Mouse (Mus musculus) midbrain, embryonic 11.5 days (tissue): ENCODE measurements around the gene Olfr512. TPM values are rescaled to one million over a fixed set of nuclear protein-coding genes. Genes with fewer than 3 reads are reported as not detected.

Experiments
- ATAC-seq: fragments of 200-750 bp; cut with Nextera tagmentation; 2 replicates; pipeline ENCODE4 v1.8.0; 2017; ENCODE audit warnings: moderate TSS enrichment, moderate library complexity; ENCODE audit not compliant: low FRiP score
- DNase-seq: peaks from one replicate; pipeline ENCODE4 v3.0.0; 2015; ENCODE audit warnings: low spot score; ENCODE audit errors: missing footprints
- H3K27ac ChIP-seq: fragments of 300-500 bp; sonication (generic); 2 replicates; pipeline ENCODE4 v1.5.1; 2014; ENCODE audit warnings: low read depth, low read length
- H3K27me3 ChIP-seq: fragments of 300-500 bp; sonication (generic); 2 replicates; pipeline ENCODE4 v1.6.1; 2014; ENCODE audit warnings: mild to moderate bottlenecking, low read length, moderate library complexity, mixed read lengths; ENCODE audit not compliant: control insufficient read depth, insufficient read depth
- H3K36me3 ChIP-seq: fragments of 300-500 bp; sonication (generic); 2 replicates; pipeline ENCODE4 v1.6.1; 2014; ENCODE audit warnings: mild to moderate bottlenecking, low read length, moderate library complexity, mixed read lengths; ENCODE audit not compliant: control insufficient read depth, insufficient read depth
- H3K4me1 ChIP-seq: fragments of 300-500 bp; sonication (generic); 2 replicates; pipeline ENCODE4 v1.6.1; 2014; ENCODE audit warnings: low read length; ENCODE audit not compliant: control insufficient read depth, insufficient read depth
- H3K4me2 ChIP-seq: fragments of 300-500 bp; sonication (generic); 2 replicates; pipeline ENCODE4 v1.6.1; 2014; ENCODE audit warnings: mild to moderate bottlenecking, moderate library complexity
- H3K4me3 ChIP-seq: fragments of 300-500 bp; sonication (generic); 2 replicates; pipeline ENCODE4 v1.5.1; 2014; ENCODE audit warnings: low read depth, low read length
- H3K9ac ChIP-seq: fragments of 300-500 bp; sonication (generic); 2 replicates; pipeline ENCODE4 v1.6.1; 2014; ENCODE audit warnings: low read length
- H3K9me3 ChIP-seq: fragments of 300-500 bp; sonication (generic); 2 replicates; pipeline ENCODE4 v1.6.1; 2016; ENCODE audit warnings: low read length; ENCODE audit not compliant: control insufficient read depth
- WGBS: fragments of 180-500 bp; shearing (Covaris S2); extraction: QIAGEN DNeasy Blood & Tissue Kit; methylation state at CpG from one replicate; pipeline ENCODE4 v1.1.7; 2014; 5-methylcytosine and 5-hydroxymethylcytosine counted together
- polyA plus RNA-seq: library from polyadenylated mRNA; unstranded; fragments of >200 nt; fragmentation: Nextera tagmentation; extraction: Ambion mirVana; gene quantifications from 2 replicates; pipeline ENCODE4 v1.2.1, GENCODE M21; 2014

Olfr512 gene
- polyA plus RNA-seq = not detected in 2 replicates

GRCm38 (mm10) chr7:108713020-108713419, at the start of gene Olfr512:
TSS of gene Olfr512 (plus strand) at chr7:108713320.
- no peaks in the 10 kb centered on the region for H3K4me1 ChIP-seq
- no peak within 1 kb of the TSS for H3K4me3 ChIP-seq
- H3K27me3 ChIP-seq = no peaks in the 10 kb centered on the region
- DNase-seq (no peak), ATAC-seq (no peak)
- no peaks in the 10 kb centered on the region for H3K9me3 ChIP-seq
- no peak within 1 kb of the TSS for H3K4me2 ChIP-seq
- no peak within 1 kb of the TSS for H3K27ac ChIP-seq
- no peak within 1 kb of the TSS for H3K9ac ChIP-seq
- H3K36me3 ChIP-seq = no peaks in the 10 kb centered on the region

- H3K4me1 ChIP-seq = no peaks in the 10 kb centered on the region
- H3K36me3 ChIP-seq = no peaks in the 10 kb centered on the region
- no peaks in the 10 kb centered on the region for H3K9me3 ChIP-seq
- no peak within 1 kb of the TSS for H3K4me2 ChIP-seq
- 87% methylated on average over 1 of the region's 1 CpGs for WGBS
- no peaks in the 10 kb centered on the region for H3K27me3 ChIP-seq
- no peak for ATAC-seq
- H3K9ac ChIP-seq = no peak within 1 kb of the TSS
- no peak for DNase-seq
- no peak within 1 kb of the TSS for H3K27ac ChIP-seq
- H3K4me3 ChIP-seq = no peak within 1 kb of the TSS
Measured at GRCm38 (mm10) chr7:108666118-108666517, 47.0 kb upstream of the Olfr512 start, which contains the start of gene Olfr510. TSS of gene Olfr510 (plus strand) at chr7:108666418.

DNA sequence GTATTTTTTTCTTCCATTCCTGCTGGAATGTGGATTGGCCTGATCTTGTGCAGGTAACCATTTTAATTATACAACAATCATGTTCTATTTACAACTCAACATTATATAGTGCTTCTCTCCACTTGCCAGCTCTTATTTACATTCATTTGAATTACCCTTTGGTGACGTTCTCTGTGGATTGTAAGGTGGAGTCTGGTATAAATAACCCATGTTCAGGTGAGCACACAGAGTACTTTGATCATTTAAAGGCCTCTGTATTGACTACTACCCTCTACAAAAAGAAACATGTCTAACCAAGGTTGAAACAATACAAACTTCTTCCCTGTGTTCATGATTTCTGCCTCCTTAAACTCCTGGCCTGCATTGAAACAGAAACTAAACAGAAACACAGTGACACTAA, 42.1 kb upstream of the Olfr512 start:
- Histone ChIP-seq H3K4me1 (no peaks in the 10 kb centered on the region), H3K9ac (no peak overlapping the region), H3K36me3 (no peaks in the 10 kb centered on the region), H3K9me3 (no peaks in the 10 kb centered on the region), H3K4me3 (no peak overlapping the region), H3K27ac (no peak overlapping the region), H3K4me2 (no peak overlapping the region), H3K27me3 (no peaks in the 10 kb centered on the region)
- 76% methylated on average over 1 of the region's 1 CpGs for WGBS
- ATAC-seq (no peak), DNase-seq (no peak)

DNA sequence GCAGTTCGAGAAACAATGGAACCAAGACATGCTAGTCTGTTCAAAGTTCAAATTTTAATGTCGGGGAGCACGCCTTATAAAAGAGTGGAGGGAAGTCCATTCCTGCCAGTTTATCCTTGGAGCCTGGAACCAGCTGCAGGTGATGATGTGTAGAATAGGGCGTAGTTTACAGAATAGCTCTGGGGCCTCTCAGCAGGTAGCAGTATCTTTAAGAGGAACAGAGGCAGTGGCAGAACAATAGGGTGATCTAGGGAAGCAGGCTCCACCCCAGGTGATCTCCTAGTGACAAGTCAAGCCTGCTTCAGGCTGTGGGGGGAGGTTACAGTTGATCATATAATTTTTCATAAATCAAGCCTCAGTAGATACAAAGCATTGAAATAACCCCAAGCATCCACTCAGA, 34.2 kb upstream of the Olfr512 start:
- H3K27ac ChIP-seq = no peak overlapping the region
- H3K36me3 ChIP-seq = no peaks in the 10 kb centered on the region
- H3K4me1 ChIP-seq = no peaks in the 10 kb centered on the region
- no peaks in the 10 kb centered on the region for H3K9me3 ChIP-seq
- no peak overlapping the region for H3K4me2 ChIP-seq
- H3K27me3 ChIP-seq = no peaks in the 10 kb centered on the region
- H3K9ac ChIP-seq = no peak overlapping the region
- 85% methylated on average over 4 of the region's 4 CpGs for WGBS
- ATAC-seq (no peak), DNase-seq (no peak)
- H3K4me3 ChIP-seq = no peak overlapping the region

DNA sequence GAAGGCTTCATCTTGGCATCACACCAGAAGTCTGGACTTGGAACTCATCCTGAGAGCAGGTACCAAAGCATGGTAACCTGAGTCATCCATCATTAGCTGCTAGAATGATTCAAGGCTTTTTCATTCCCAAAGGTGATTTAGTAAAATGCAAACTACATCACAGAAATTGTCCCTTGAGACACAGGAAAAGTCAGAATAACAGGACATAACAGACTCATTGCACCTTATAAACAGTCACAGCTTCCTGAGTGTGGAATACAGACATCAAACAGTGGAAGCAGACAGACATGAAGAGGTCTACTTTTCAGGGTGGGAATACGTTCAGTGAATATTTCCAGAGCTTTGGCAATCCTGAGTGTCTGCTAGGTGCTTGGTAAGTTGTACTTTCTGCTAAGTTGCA, 37.6 kb downstream of the Olfr512 start, which contains the start of gene Olfr513:
TSS of gene Olfr513 (plus strand) at position 301 of the 400 bp plus-strand sequence.
- H3K36me3 ChIP-seq = no peaks in the 10 kb centered on the region
- H3K9me3 ChIP-seq = no peaks in the 10 kb centered on the region
- H3K27ac ChIP-seq = no peak within 1 kb of the TSS
- no peak within 1 kb of the TSS for H3K4me2 ChIP-seq
- H3K27me3 ChIP-seq = no peaks in the 10 kb centered on the region
- 70% methylated on average over 1 of the region's 1 CpGs for WGBS
- no peak within 1 kb of the TSS for H3K9ac ChIP-seq
- H3K4me1 ChIP-seq = no peaks in the 10 kb centered on the region
- ATAC-seq (no peak), DNase-seq (no peak)
- H3K4me3 ChIP-seq = no peak within 1 kb of the TSS

DNA sequence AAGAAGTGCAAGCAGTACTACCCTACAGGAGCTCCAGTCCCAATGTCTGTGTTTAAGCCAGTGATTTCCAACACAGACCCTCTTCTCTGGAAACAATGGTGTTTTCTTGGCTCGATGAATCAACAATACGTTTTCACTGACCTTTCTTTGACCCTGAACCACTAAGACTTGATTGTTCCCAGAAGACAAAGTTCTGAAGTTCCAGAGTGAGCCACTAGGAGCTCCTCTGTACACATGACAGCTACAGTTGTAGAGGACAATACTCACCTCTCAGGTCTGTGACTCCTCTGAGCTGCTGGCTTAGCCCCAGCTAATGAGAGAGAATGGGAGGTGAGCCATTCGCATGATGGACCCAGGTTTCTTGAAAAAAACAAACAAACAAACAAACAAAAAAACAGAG, 47.3 kb downstream of the Olfr512 start:
- peak; percentile 61; the same call in 1 of the 2 replicates for ATAC-seq
- Histone ChIP-seq H3K9me3 (no peaks in the 10 kb centered on the region), H3K9ac (no peak overlapping the region), H3K36me3 (no peaks in the 10 kb centered on the region), H3K27me3 (no peaks in the 10 kb centered on the region), H3K4me1 (no peaks in the 10 kb centered on the region), H3K4me3 (no peak overlapping the region), H3K27ac (no peak overlapping the region), H3K4me2 (no peak overlapping the region)
- no peak for DNase-seq
- 28% methylated on average over 3 of the region's 3 CpGs for WGBS

Other genes with a start within 250 kb of the Olfr512 start
- gene Olfr498, start 248.0 kb upstream of the Olfr512 start, polyA plus RNA-seq = not detected in 2 replicates
- not detected in 2 replicates for gene Olfr502, start 188.3 kb upstream of the Olfr512 start, polyA plus RNA-seq
- gene Olfr503, start 168.8 kb upstream of the Olfr512 start, polyA plus RNA-seq = not detected in 2 replicates
- not detected in 2 replicates for gene Olfr504, start 147.5 kb upstream of the Olfr512 start, polyA plus RNA-seq
- gene Olfr506, start 102.5 kb upstream of the Olfr512 start, polyA plus RNA-seq = not detected in 2 replicates
- gene Olfr507, start 91.5 kb upstream of the Olfr512 start, polyA plus RNA-seq = not detected in 2 replicates
- gene Olfr508, start 83.3 kb upstream of the Olfr512 start, polyA plus RNA-seq = not detected in 2 replicates
- gene Olfr509, start 61.4 kb upstream of the Olfr512 start, polyA plus RNA-seq = not detected in 2 replicates
- gene Olfr510, start 46.9 kb upstream of the Olfr512 start, polyA plus RNA-seq = not detected in 2 replicates
- gene Olfr513, start 37.7 kb downstream of the Olfr512 start, polyA plus RNA-seq = not detected in 2 replicates
- not detected in 2 replicates for gene Olfr514, start 112.7 kb downstream of the Olfr512 start, polyA plus RNA-seq
- not detected in 2 replicates for gene Olfr516, start 137.2 kb downstream of the Olfr512 start, polyA plus RNA-seq
- not detected in 2 replicates for gene Olfr517, start 159.1 kb downstream of the Olfr512 start, polyA plus RNA-seq
- gene Olfr518, start 171.7 kb downstream of the Olfr512 start, polyA plus RNA-seq = not detected in 2 replicates
- not detected in 2 replicates for gene Olfr519, start 181.1 kb downstream of the Olfr512 start, polyA plus RNA-seq
- gene Nlrp10, start 216.9 kb downstream of the Olfr512 start, polyA plus RNA-seq = not detected in 2 replicates
- 73.0 and 85.0 TPM in 2 replicates for gene Eif3f, start 221.1 kb downstream of the Olfr512 start, polyA plus RNA-seq
- gene Tub, start 237.0 kb downstream of the Olfr512 start, polyA plus RNA-seq = 10.5 TPM in 2 replicates